32 mouse cellular contexts compared by ENCODE assay signal in the genomic region with DNA sequence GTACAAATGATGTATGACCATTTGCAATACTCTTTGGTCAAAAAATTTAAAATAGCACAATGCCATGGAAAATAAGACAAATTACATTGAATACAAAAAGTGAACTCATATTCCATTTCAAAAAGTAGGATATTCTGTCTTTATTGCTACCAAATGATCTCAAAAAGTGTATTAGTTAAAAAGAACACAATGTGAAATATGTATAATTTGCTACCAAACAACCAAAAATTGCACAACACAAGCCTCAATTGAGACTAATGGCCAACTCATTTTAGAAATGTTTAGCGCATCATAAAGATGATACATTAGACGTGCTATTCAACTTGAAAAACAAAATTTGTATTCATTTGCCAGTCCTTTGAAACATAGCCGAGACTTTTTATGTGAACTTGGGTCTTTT.
"Had no signal": no experiment of that assay in that cellular context is flagged by ENCODE, and none has a peak within 500 bp of the region (broad histone marks: within the 10 kb centered on the region; RNA-seq: fewer than 3 reads in every experiment).

No protein-coding gene starts in this region.

- H3K27ac ChIP-seq: left cerebral cortex, adult 2 months; limb, embryonic 10.5 days; limb, embryonic 12.5 days; limb, embryonic 13.5 days; limb, embryonic 15.5 days; liver, embryonic 12.5 days; liver, embryonic 13.5 days; liver, embryonic 14.5 days; liver, embryonic 15.5 days; lung, embryonic 15.5 days; macrophage; midbrain, embryonic 10.5 days; midbrain, embryonic 12.5 days; midbrain, embryonic 13.5 days; midbrain, embryonic 15.5 days; neural tube, embryonic 12.5 days had no signal

- H3K9me3 ChIP-seq: limb, embryonic 10.5 days; limb, embryonic 12.5 days; limb, embryonic 13.5 days; limb, embryonic 15.5 days; liver, embryonic 12.5 days; liver, embryonic 13.5 days; liver, embryonic 15.5 days; lung, embryonic 15.5 days; megakaryocyte, embryonic 14.5 days; midbrain, embryonic 10.5 days; midbrain, embryonic 12.5 days; midbrain, embryonic 13.5 days; midbrain, embryonic 15.5 days; neural tube, embryonic 12.5 days had no signal

- ATAC-seq: liver, embryonic 12.5 days; liver, postnatal 0 days; midbrain, embryonic 13.5 days; midbrain, embryonic 15.5 days; midbrain, embryonic 16.5 days had no signal

- H3K9ac ChIP-seq: limb, embryonic 12.5 days; limb, embryonic 13.5 days; limb, embryonic 15.5 days; liver, embryonic 12.5 days; liver, embryonic 13.5 days; liver, embryonic 14.5 days; liver, embryonic 15.5 days; liver, postnatal 0 days; lung, embryonic 14.5 days; lung, embryonic 15.5 days; midbrain, embryonic 12.5 days; midbrain, embryonic 13.5 days; midbrain, embryonic 15.5 days; neural tube, embryonic 12.5 days had no signal

- DNase-seq: left cerebral cortex, postnatal 4 days; liver; liver, embryonic 13.5 days; liver, postnatal 0 days; lung, adult 18-20 months; lung, adult 2 months; lung, embryonic 14.5 days; lung, postnatal 10 days; lung, postnatal 14 days; lung, postnatal 36 days; lung, postnatal 4 days; midbrain, embryonic 14.5 days had no signal

- H3K36me3 ChIP-seq: limb, embryonic 15.5 days; liver, embryonic 12.5 days; liver, embryonic 13.5 days; liver, embryonic 15.5 days; lung, embryonic 15.5 days; midbrain, embryonic 10.5 days; midbrain, embryonic 12.5 days; midbrain, embryonic 13.5 days; midbrain, embryonic 15.5 days; neural tube, embryonic 12.5 days had no signal

- H3K4me3 ChIP-seq: left cerebral cortex, adult 2 months; limb, embryonic 10.5 days; limb, embryonic 12.5 days; limb, embryonic 13.5 days; limb, embryonic 15.5 days; liver, embryonic 12.5 days; liver, embryonic 13.5 days; liver, embryonic 15.5 days; lung, embryonic 15.5 days; megakaryocyte, embryonic 14.5 days; midbrain, embryonic 10.5 days; midbrain, embryonic 12.5 days; midbrain, embryonic 13.5 days; midbrain, embryonic 15.5 days; myocyte; neural tube, embryonic 12.5 days had no signal

- H3K4me1 ChIP-seq: limb, embryonic 10.5 days; limb, embryonic 12.5 days; liver, embryonic 12.5 days; liver, embryonic 13.5 days; liver, embryonic 15.5 days; midbrain, embryonic 10.5 days; midbrain, embryonic 12.5 days; midbrain, embryonic 13.5 days; midbrain, embryonic 15.5 days; neural tube, embryonic 12.5 days had no signal

- H3K4me2 ChIP-seq: limb, embryonic 12.5 days; limb, embryonic 13.5 days; limb, embryonic 15.5 days; liver, embryonic 11.5 days; liver, embryonic 12.5 days; liver, embryonic 13.5 days; liver, embryonic 15.5 days; lung, embryonic 14.5 days; lung, embryonic 15.5 days; midbrain, embryonic 11.5 days; midbrain, embryonic 12.5 days; midbrain, embryonic 13.5 days; midbrain, embryonic 15.5 days; neural tube, embryonic 12.5 days had no signal

- H3K27me3 ChIP-seq: limb, embryonic 12.5 days; limb, embryonic 13.5 days; limb, embryonic 15.5 days; liver, embryonic 12.5 days; liver, embryonic 13.5 days; liver, embryonic 15.5 days; lung, embryonic 15.5 days; megakaryocyte, embryonic 14.5 days; midbrain, embryonic 12.5 days; midbrain, embryonic 13.5 days; midbrain, embryonic 15.5 days; neural tube, embryonic 12.5 days had no signal
